Mouse (Mus musculus) liver, embryonic 14.5 days (tissue): ENCODE results near the gene Sik3. TPM values are rescaled to one million over a fixed set of nuclear protein-coding genes. Genes with fewer than 3 reads are reported as not detected.
A peak's percentile ranks its signal among the peaks of the same experiment; 100 is the strongest.

Experiments used
- ATAC-seq: fragments of 200-750 bp; cut with Nextera tagmentation; 2 replicates; pipeline ENCODE4 v1.8.0; 2017; ENCODE audit warnings: moderate number of reproducible peaks, mild to moderate bottlenecking, moderate library complexity; ENCODE audit not compliant: insufficient read depth
- DNase-seq, 3 experiments: peaks; one replicate each; pipeline ENCODE4 v3.0.0-alpha.2; 2012 to 2013; ENCODE audit warnings: low read depth in 3 of 3, low spot score in 3 of 3
- H3K27ac ChIP-seq: fragments of 300-500 bp; sonication (generic); 2 replicates; pipeline ENCODE4 v1.5.1; 2014; ENCODE audit warnings: moderate library complexity, mild to moderate bottlenecking, control low read depth, inconsistent platforms
- H3K27me3 ChIP-seq: fragments of 300-500 bp; sonication (generic); 2 replicates; pipeline ENCODE4 v1.6.1; 2014; ENCODE audit warnings: mild to moderate bottlenecking, low read length, moderate library complexity; ENCODE audit not compliant: control insufficient read depth, insufficient read depth
- H3K36me3 ChIP-seq: fragments of 300-500 bp; sonication (generic); replicated peaks from 2 replicates; pipeline ENCODE4 v1.6.1; 2014; ENCODE audit warnings: low read depth; ENCODE audit not compliant: control insufficient read depth, insufficient read depth
- H3K4me1 ChIP-seq, 2 experiments: fragments of 200-500 bp in 1 of 2; fragments of 300-500 bp in 1 of 2; sonication (generic) in 1 of 2; replicated peaks; 2 replicates each; pipeline ENCODE4 v1.6.1; 2012 to 2014; ENCODE audit warnings: antibody characterized with exemption in 1 of 2, inconsistent platforms in 1 of 2, low read length in 1 of 2; ENCODE audit not compliant: control insufficient read depth in 2 of 2, insufficient read depth in 2 of 2
- H3K4me2 ChIP-seq: fragments of 300-500 bp; sonication (generic); 2 replicates; pipeline ENCODE4 v1.6.1; 2014; ENCODE audit warnings: low read depth, mild to moderate bottlenecking, control low read depth, moderate library complexity
- H3K4me3 ChIP-seq, 2 experiments: fragments of 200-500 bp in 1 of 2; fragments of 300-500 bp in 1 of 2; sonication (generic) in 1 of 2; 2 replicates each; pipeline ENCODE4 v1.5.1; 2012 to 2014; ENCODE audit warnings: low read depth in 2 of 2, low read length in 2 of 2, mild to moderate bottlenecking in 2 of 2, control low read depth in 1 of 2, inconsistent platforms in 1 of 2, moderate library complexity in 1 of 2; ENCODE audit not compliant: insufficient read depth in 1 of 2
- H3K9ac ChIP-seq: fragments of 300-500 bp; sonication (generic); replicated peaks from 2 replicates; pipeline ENCODE4 v1.6.1; 2014; ENCODE audit warnings: mild to moderate bottlenecking, control low read depth, moderate library complexity
- H3K9me3 ChIP-seq: fragments of 300-500 bp; sonication (generic); 2 replicates; pipeline ENCODE4 v1.6.1; 2016; ENCODE audit warnings: low read length, mixed read lengths; ENCODE audit not compliant: control insufficient read depth
- CTCF ChIP-seq: IDR thresholded peaks from 2 replicates; pipeline ENCODE4 v1.5.1; 2016; ENCODE audit warnings: antibody characterized with exemption, low read depth, control low read depth
- EP300 ChIP-seq: IDR thresholded peaks from 2 replicates; pipeline ENCODE4 v1.6.1; 2016; ENCODE audit warnings: antibody characterized with exemption, low read depth
- WGBS: fragments of 180-500 bp; shearing (Covaris S2); extraction: QIAGEN DNeasy Blood & Tissue Kit; methylation state at CpG from one replicate; pipeline ENCODE4 v1.1.7; 2014; ENCODE audit not compliant: insufficient replicate concordance; 5-methylcytosine and 5-hydroxymethylcytosine counted together
- polyA plus RNA-seq, 2 experiments: library from polyadenylated mRNA; depleted of rRNA in 1 of 2; stranded (reverse) in 1 of 2; unstranded in 1 of 2; fragments of >200 nt; fragmentation: Nextera tagmentation in 1 of 2; extraction: Ambion mirVana in 1 of 2; gene quantifications; 2 replicates each; pipeline versions ENCODE4 v1.2.1 to v1.2.3; 2012 to 2014

Sik3 gene
- polyA plus RNA-seq, 2 experiments = 2.1 to 3.0 TPM

GRCm38 (mm10) chr9:46188370-46188769 is 175.8 kb downstream of the Sik3 start:
- Histone ChIP-seq H3K27me3 (no peaks in the 10 kb centered on the region), H3K4me2 (no peak overlapping the region), H3K27ac (no peak overlapping the region), H3K4me1 (no peaks in the 10 kb centered on the region; a peak in 2 of 4 replicates), H3K36me3 (no peaks in the 10 kb centered on the region), H3K4me3 (no peak overlapping the region), H3K9me3 (no peaks in the 10 kb centered on the region), H3K9ac (no peak overlapping the region)
- no peak for DNase-seq
- 71% methylated on average over 4 of the region's 4 CpGs for WGBS
- ATAC-seq = no peak
- TF ChIP-seq EP300 (no peak), CTCF (no peak)

- Histone ChIP-seq H3K4me1 (no peaks in the 10 kb centered on the region; a peak in 1 of 4 replicates), H3K9me3 (no peaks in the 10 kb centered on the region), H3K27me3 (no peaks in the 10 kb centered on the region), H3K9ac (no peak overlapping the region), H3K4me3 (no peak overlapping the region), H3K27ac (no peak overlapping the region), H3K36me3 (no peaks in the 10 kb centered on the region), H3K4me2 (no peak overlapping the region)
- ATAC-seq = no peak
- TF ChIP-seq CTCF = no peak
- TF ChIP-seq EP300 = no peak
- 80% methylated on average over 5 of the region's 5 CpGs for WGBS
- DNase-seq = no peak
Measured at GRCm38 (mm10) chr9:46188956-46189355, 176.3 kb downstream of the Sik3 start.

GRCm38 (mm10) chr9:46189381-46189780 is 176.8 kb downstream of the Sik3 start:
- Histone ChIP-seq H3K4me1 (no peaks in the 10 kb centered on the region), H3K4me3 (no peak overlapping the region), H3K36me3 (no peaks in the 10 kb centered on the region), H3K4me2 (no peak overlapping the region), H3K27me3 (no peaks in the 10 kb centered on the region), H3K27ac (no peak overlapping the region), H3K9me3 (no peaks in the 10 kb centered on the region), H3K9ac (no peak overlapping the region)
- WGBS = 78% methylated on average over 10 of the region's 10 CpGs
- no peak for DNase-seq
- ATAC-seq = no peak
- TF ChIP-seq CTCF (no peak), EP300 (no peak)

GRCm38 (mm10) chr9:46191234-46191633 is 178.6 kb downstream of the Sik3 start:
- DNase-seq = no peak
- Histone ChIP-seq H3K27ac (no peak overlapping the region), H3K4me2 (no peak overlapping the region), H3K27me3 (no peaks in the 10 kb centered on the region), H3K9me3 (no peaks in the 10 kb centered on the region), H3K36me3 (no peaks in the 10 kb centered on the region), H3K4me1 (no peaks in the 10 kb centered on the region), H3K9ac (no peak overlapping the region), H3K4me3 (no peak overlapping the region)
- ATAC-seq = no peak
- WGBS = 61% methylated on average over 8 of the region's 8 CpGs
- TF ChIP-seq CTCF (no peak), EP300 (no peak)

- Histone ChIP-seq H3K27ac (no peak overlapping the region), H3K9ac (no peak overlapping the region), H3K9me3 (no peaks in the 10 kb centered on the region), H3K4me2 (no peak overlapping the region), H3K36me3 (no peaks in the 10 kb centered on the region), H3K4me3 (no peak overlapping the region), H3K4me1 (no peaks in the 10 kb centered on the region; a peak in 1 of 4 replicates), H3K27me3 (no peaks in the 10 kb centered on the region)
- TF ChIP-seq CTCF (peak; percentile 21; the same call in 1 of the 2 replicates), EP300 (no peak)
- 40% methylated on average over 1 of the region's 1 CpGs for WGBS
- DNase-seq = no peak
- ATAC-seq = no peak
Measured at GRCm38 (mm10) chr9:46191644-46192043, 179.0 kb downstream of the Sik3 start.
